In genomic region chr8:118237150-118237620, GRCm38 (mm10) we compare ENCODE assay signal across 8 mouse cellular contexts. TPM values are rescaled to one million over a fixed set of nuclear protein-coding genes. Genes with fewer than 3 reads are reported as not detected.
A peak's percentile ranks its signal among the peaks of the same experiment; 100 is the strongest.
DNase-seq lines count a peak whose midpoint lies in the region; ATAC-seq and TF ChIP-seq lines count a peak whose summit lies in the region.

No protein-coding gene starts in this region.

- H3K36me3 ChIP-seq in hindbrain, postnatal 0 days (ENCODE audit: insufficient read depth, low read length) = no peaks in the 10 kb centered on the region
- H3K36me3 ChIP-seq in hindbrain, embryonic 13.5 days = no peaks in the 10 kb centered on the region
- no peaks in the 10 kb centered on the region for H3K36me3 ChIP-seq in liver, postnatal 0 days (replicated peaks; ENCODE audit: insufficient read depth, low read length)
- H3K36me3 ChIP-seq in midbrain, embryonic 11.5 days (ENCODE audit: control insufficient read depth, insufficient read depth, low read length) = no peaks in the 10 kb centered on the region

- TF ChIP-seq EP300 in liver, postnatal 0 days (IDR thresholded peaks at IDR 0.05; ENCODE audit: low read depth) = no peak

- no peaks in the 10 kb centered on the region for H3K4me1 ChIP-seq in hindbrain, postnatal 0 days (ENCODE audit: insufficient read depth, low read length)
- H3K4me1 ChIP-seq in hindbrain, embryonic 13.5 days (replicated peaks) = no peaks in the 10 kb centered on the region
- no peaks in the 10 kb centered on the region for H3K4me1 ChIP-seq in liver, postnatal 0 days (ENCODE audit: insufficient read depth)
- no peaks in the 10 kb centered on the region for H3K4me1 ChIP-seq in midbrain, embryonic 11.5 days (ENCODE audit: control insufficient read depth, insufficient read depth, low read length)

- H3K27ac ChIP-seq in hindbrain, postnatal 0 days = no peak overlapping the region
- no peak overlapping the region for H3K27ac ChIP-seq in hindbrain, embryonic 13.5 days
- no peak overlapping the region for H3K27ac ChIP-seq in liver, postnatal 0 days (ENCODE audit: low read depth)
- H3K27ac ChIP-seq in midbrain, embryonic 11.5 days (ENCODE audit: low read depth, low read length) = no peak overlapping the region

- 63% methylated on average over 11 of the region's 11 CpGs for WGBS in hindbrain, postnatal 0 days
- 69% methylated on average over 11 of the region's 11 CpGs for WGBS in hindbrain, embryonic 13.5 days
- 63% methylated on average over 11 of the region's 11 CpGs for WGBS in liver, postnatal 0 days (ENCODE audit: insufficient replicate concordance)
- WGBS in midbrain, embryonic 11.5 days = 76% methylated on average over 11 of the region's 11 CpGs

- H3K4me2 ChIP-seq in hindbrain, postnatal 0 days (ENCODE audit: low read depth, low read length) = no peak overlapping the region
- H3K4me2 ChIP-seq in hindbrain, embryonic 13.5 days = no peak overlapping the region
- no peak overlapping the region for H3K4me2 ChIP-seq in liver, postnatal 0 days (ENCODE audit: low read depth, low read length)
- H3K4me2 ChIP-seq in midbrain, embryonic 11.5 days = no peak overlapping the region

- peak; percentile 69 for TF ChIP-seq CTCF in hindbrain, postnatal 0 days (IDR thresholded peaks at IDR 0.05; ENCODE audit: low read depth)
- TF ChIP-seq CTCF in liver, postnatal 0 days (IDR thresholded peaks at IDR 0.05; ENCODE audit: low read depth) = no peak

- no peak overlapping the region for H3K4me3 ChIP-seq in hindbrain, postnatal 0 days (ENCODE audit: low read length)
- H3K4me3 ChIP-seq in hindbrain, embryonic 13.5 days = no peak overlapping the region
- H3K4me3 ChIP-seq in liver, postnatal 0 days (ENCODE audit: low read depth, low read length) = no peak overlapping the region
- no peak overlapping the region for H3K4me3 ChIP-seq in midbrain, embryonic 11.5 days (ENCODE audit: low read depth, low read length)

- intact Hi-C loops in left cerebral cortex, postnatal 14 days (cut with DNase I) = loop anchor here (10.0 kb wide), 1 partner anchor 302 kb away; no protein-coding TSS in a partner anchor

- no peak for ATAC-seq in hindbrain, postnatal 0 days
- ATAC-seq in hindbrain, embryonic 13.5 days (ENCODE audit: low FRiP score) = no peak
- no peak for ATAC-seq in liver, postnatal 0 days
- ATAC-seq in midbrain, embryonic 11.5 days (ENCODE audit: low FRiP score) = no peak

- H3K9me3 ChIP-seq in hindbrain, postnatal 0 days (ENCODE audit: low read length) = no peaks in the 10 kb centered on the region
- H3K9me3 ChIP-seq in hindbrain, embryonic 13.5 days = no peaks in the 10 kb centered on the region
- no peaks in the 10 kb centered on the region for H3K9me3 ChIP-seq in liver, postnatal 0 days (ENCODE audit: low read length)
- H3K9me3 ChIP-seq in midbrain, embryonic 11.5 days (ENCODE audit: control insufficient read depth, low read length) = no peaks in the 10 kb centered on the region

- DNase-seq in hindbrain, postnatal 0 days (ENCODE audit: low spot score) = peak; percentile 60
- DNase-seq in adrenal gland, postnatal 25 days = peak; percentile 74
- DNase-seq in heart, adult 8-10 months (ENCODE audit: low spot score) = peak; percentile 28
- peak; percentile 31 to 81 for DNase-seq in left cerebral cortex, postnatal 14 days (ENCODE audit: low spot score in 2 of 2)
- DNase-seq in liver, postnatal 0 days = no peak
- DNase-seq in thymus, postnatal 4 days = no peak
- DNase-seq in midbrain, embryonic 11.5 days (ENCODE audit: low spot score, missing footprints) = no peak

- no peak overlapping the region for H3K9ac ChIP-seq in hindbrain, postnatal 0 days (replicated peaks; ENCODE audit: low read length)
- H3K9ac ChIP-seq in hindbrain, embryonic 13.5 days = no peak overlapping the region
- no peak overlapping the region for H3K9ac ChIP-seq in liver, postnatal 0 days (replicated peaks)
- no peak overlapping the region for H3K9ac ChIP-seq in midbrain, embryonic 11.5 days (ENCODE audit: low read length)

- H3K27me3 ChIP-seq in hindbrain, postnatal 0 days (ENCODE audit: insufficient read depth, low read length) = no peaks in the 10 kb centered on the region
- H3K27me3 ChIP-seq in hindbrain, embryonic 13.5 days = no peaks in the 10 kb centered on the region
- H3K27me3 ChIP-seq in liver, postnatal 0 days (ENCODE audit: insufficient read depth, low read length) = no peaks in the 10 kb centered on the region
- H3K27me3 ChIP-seq in midbrain, embryonic 11.5 days (ENCODE audit: control insufficient read depth, insufficient read depth, low read length) = no peaks in the 10 kb centered on the region

RNA-seq across cellular contexts. Expression of gene Cdh13, which starts 46.3 kb away (rescaled TPM):
- 134 and 137 TPM in 2 replicates for total RNA-seq in hindbrain, postnatal 0 days (2014; rRNA removed)
- polyA plus RNA-seq in hindbrain, postnatal 0 days (2015; fragmentation: Nextera tagmentation; extraction: Ambion mirVana) = 122 and 141 TPM in 2 replicates
- polyA plus RNA-seq in hindbrain, embryonic 13.5 days (2015; fragmentation: Nextera tagmentation; extraction: Ambion mirVana) = 59.2 and 68.3 TPM in 2 replicates
- total RNA-seq in adrenal gland, postnatal 25 days (2021) = 6.3 and 9.3 TPM in 2 replicates
- total RNA-seq in heart, adult 8-10 months (2022) = 100 to 1,000 TPM; 189 to 215 (median 197) TPM
- total RNA-seq in left cerebral cortex, postnatal 14 days (2021) = 100 to 1,000 TPM; 137 to 144 TPM
- 0.53 and 0.77 TPM in 2 replicates for polyA plus RNA-seq in liver, postnatal 0 days (2015; fragmentation: Nextera tagmentation; extraction: Ambion mirVana)
- polyA plus RNA-seq in midbrain, embryonic 11.5 days (2014; fragmentation: Nextera tagmentation; extraction: Ambion mirVana) = 10.8 and 12.2 TPM in 2 replicates

Comparison
In these comparisons a context has a peak if more than half of its experiments do, and no peak if none do; other contexts are left out.
1. DNase-seq: peak in hindbrain, postnatal 0 days (single experiment), adrenal gland, postnatal 25 days (single experiment), heart, adult 8-10 months (single experiment) and left cerebral cortex, postnatal 14 days (2 of 2); none in liver, postnatal 0 days (single experiment), thymus, postnatal 4 days (single experiment) and midbrain, embryonic 11.5 days (single experiment).
2. RNA of gene Cdh13, which starts 46.3 kb away (total RNA-seq): 189 to 215 TPM in heart, adult 8-10 months, 137 to 144 TPM in left cerebral cortex, postnatal 14 days and 134 to 137 TPM in hindbrain, postnatal 0 days; 6.3 to 9.3 TPM in adrenal gland, postnatal 25 days; every median in the first group is over 10 times any median in the second.